Mouse (Mus musculus) naive thymus-derived CD4-positive, alpha-beta T cell, adult 2 months (primary cell): ENCODE results near the gene Nde1.
"Not testable (repeated sequence)": the region's sequence is repeated elsewhere in the genome, so short reads cannot be mapped to it uniquely, and the experiment has no call there.

Source experiments
- DNase-seq: peaks from one replicate; pipeline ENCODE4 v3.0.0-alpha.2; 2011; ENCODE audit warnings: low read depth

Nde1 gene

GRCm38 (mm10) chr16:14162988-14163416, at the start of gene Nde1, which contains the start of gene Marf1:
Nde1 (plus strand) TSS chr16:14163275.
Marf1 (minus strand) TSS chr16:14163351.
- peak; percentile 89 for DNase-seq

- DNase-seq, result no peak
These were observed 45.8 kb upstream of the Nde1 start for GRCm38 (mm10) chr16:14117299-14117698.

- DNase-seq, result no peak
These were observed 42.1 kb upstream of the Nde1 start for GRCm38 (mm10) chr16:14120941-14121340.

- DNase-seq, result no peak
These were observed 41.5 kb upstream of the Nde1 start for GRCm38 (mm10) chr16:14121563-14121962.

GRCm38 (mm10) chr16:14122586-14122985, 40.5 kb upstream of the Nde1 start:
- DNase-seq, result no peak

- no peak for DNase-seq
These were observed 39.2 kb upstream of the Nde1 start for GRCm38 (mm10) chr16:14123901-14124300.

- DNase-seq, result no peak
These were observed 38.4 kb upstream of the Nde1 start for GRCm38 (mm10) chr16:14124709-14125108.

GRCm38 (mm10) chr16:14125253-14125652, 37.8 kb upstream of the Nde1 start:
- DNase-seq, result no peak

GRCm38 (mm10) chr16:14128977-14129376, 34.1 kb upstream of the Nde1 start:
- DNase-seq, result no peak

GRCm38 (mm10) chr16:14130796-14131195, 32.3 kb upstream of the Nde1 start:
- no peak for DNase-seq

GRCm38 (mm10) chr16:14131376-14131775, 31.7 kb upstream of the Nde1 start:
- no peak for DNase-seq

GRCm38 (mm10) chr16:14131838-14132237, 31.2 kb upstream of the Nde1 start:
- DNase-seq, result no peak

GRCm38 (mm10) chr16:14135014-14135413, 28.1 kb upstream of the Nde1 start:
- DNase-seq, result no peak

GRCm38 (mm10) chr16:14137976-14138561, 25.0 kb upstream of the Nde1 start:
- DNase-seq, result no peak

GRCm38 (mm10) chr16:14139106-14139505, 24.0 kb upstream of the Nde1 start:
- DNase-seq, result no peak

- DNase-seq, result no peak
These were observed 19.8 kb upstream of the Nde1 start for GRCm38 (mm10) chr16:14143298-14143697.

GRCm38 (mm10) chr16:14147712-14148111, 15.4 kb upstream of the Nde1 start:
- DNase-seq, result no peak

- DNase-seq, result no peak
These were observed 11.4 kb upstream of the Nde1 start for GRCm38 (mm10) chr16:14151718-14152117.

GRCm38 (mm10) chr16:14155638-14156037, 7.4 kb upstream of the Nde1 start:
- DNase-seq, result not testable (repeated sequence)

- DNase-seq, result no peak
These were observed 6.8 kb upstream of the Nde1 start for GRCm38 (mm10) chr16:14156312-14156711.

GRCm38 (mm10) chr16:14158536-14158935, 4.5 kb upstream of the Nde1 start:
- no peak for DNase-seq

- peak; percentile 100 for DNase-seq
These were observed 3.9 kb upstream of the Nde1 start for GRCm38 (mm10) chr16:14158936-14159745.

GRCm38 (mm10) chr16:14159746-14160131, 3.3 kb upstream of the Nde1 start:
- DNase-seq, result peak; percentile 91

- no peak for DNase-seq
These were observed 2.1 kb upstream of the Nde1 start for GRCm38 (mm10) chr16:14160941-14161340.
